Mouse (Mus musculus): ENCODE results near the gene Trap1.
"Not testable (repeated sequence)": the region's sequence is repeated elsewhere in the genome, so short reads cannot be mapped to it uniquely, and the experiment has no call there.

The Trap1 gene

DNA sequence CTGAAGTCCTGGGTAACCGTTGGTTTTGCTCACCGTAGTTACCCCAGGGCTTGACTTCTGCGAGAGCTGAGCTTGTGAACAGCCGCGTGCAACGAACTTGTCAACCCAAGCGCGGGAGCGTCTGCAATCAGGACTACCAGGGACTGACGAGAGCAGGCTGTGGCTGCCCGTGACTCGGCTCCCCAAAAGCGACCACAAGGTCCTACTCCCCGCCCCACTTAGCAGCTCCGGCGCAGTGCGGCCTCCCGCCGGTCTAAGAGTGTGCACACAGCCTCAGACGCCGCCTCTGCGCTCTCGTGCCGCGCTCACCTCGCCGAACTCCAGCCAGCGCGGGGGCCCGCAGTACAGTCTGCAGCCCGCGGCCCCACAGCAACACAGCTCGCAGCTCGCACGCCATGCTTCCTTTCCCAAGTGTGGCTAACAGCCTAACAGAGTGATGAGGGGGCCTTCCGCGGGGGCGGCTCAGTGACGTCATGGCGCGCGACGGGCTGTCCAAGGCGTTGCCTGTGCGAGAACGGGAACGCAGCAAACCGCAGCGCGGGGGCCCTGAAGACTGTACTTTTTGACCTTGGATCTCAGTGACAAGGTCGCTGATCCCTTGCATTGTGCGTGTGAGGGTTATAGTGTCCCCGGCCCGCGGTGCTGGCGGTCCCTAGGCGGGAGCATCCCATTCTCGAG lies at the start of gene Trap1:
Trap1 (minus strand) TSS at position 444 of the 678 bp plus-strand sequence.
- DNase-seq (ENCODE audit: low read depth, low spot score): peak; percentile 88

DNA sequence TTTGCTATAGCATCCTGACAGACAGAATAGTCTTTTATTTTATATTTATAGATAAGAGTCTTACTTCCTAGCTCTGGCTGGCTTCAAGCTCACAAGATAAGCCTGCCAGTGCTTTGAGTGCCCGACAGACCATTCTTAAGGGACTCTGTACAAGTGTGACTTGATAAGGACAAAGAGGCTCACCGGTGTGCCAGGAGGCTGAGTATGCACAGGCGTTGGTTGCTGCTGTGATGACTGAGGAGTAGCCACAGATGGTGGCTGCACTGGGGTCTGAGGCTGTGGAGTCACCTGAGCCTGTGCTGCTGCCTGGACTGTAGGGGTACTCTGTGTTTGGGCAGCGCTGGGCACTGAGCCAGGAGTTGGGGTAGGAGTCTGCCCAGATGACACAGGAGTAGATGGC lies 39.4 kb upstream of the Trap1 start:
- DNase-seq (ENCODE audit: low read depth, low spot score): no peak

DNA sequence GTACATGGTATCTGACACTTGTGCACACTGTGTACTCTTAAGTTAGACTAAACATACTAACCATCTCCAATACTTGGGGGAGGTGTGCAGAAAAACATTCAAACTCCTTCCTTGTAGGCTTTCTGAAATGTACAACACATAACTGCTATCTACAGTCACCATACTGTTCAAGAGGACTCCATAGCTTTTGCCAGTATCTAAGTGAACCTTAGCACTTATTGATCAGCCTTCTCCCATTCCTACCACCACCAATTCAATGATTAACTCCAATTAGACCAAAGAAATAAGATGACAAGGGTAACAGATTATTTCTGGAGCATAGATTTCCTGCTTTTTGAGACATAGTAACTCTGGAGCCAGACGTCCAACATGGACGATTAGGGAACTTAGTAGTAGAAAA lies 22.7 kb upstream of the Trap1 start:
- DNase-seq (ENCODE audit: low read depth, low spot score): no peak

DNA sequence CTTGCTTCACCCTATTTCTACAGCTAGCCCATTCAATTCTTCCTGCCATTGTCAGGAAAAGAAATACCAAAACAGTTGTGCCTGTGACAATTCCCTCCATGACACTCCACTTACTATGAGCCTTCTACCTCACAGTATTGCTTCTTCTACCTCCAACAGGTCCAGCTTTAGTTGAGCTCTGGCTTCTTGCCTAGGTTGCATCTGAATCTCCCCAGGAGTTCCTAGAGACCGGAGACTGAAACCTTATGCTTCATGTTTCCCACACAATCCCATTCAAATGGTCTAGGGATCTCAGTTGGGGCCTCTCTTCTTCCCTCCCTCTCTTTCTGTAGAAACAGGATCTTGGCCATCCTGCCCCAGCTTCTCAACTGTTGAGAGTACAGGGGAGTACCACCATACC lies 19.9 kb upstream of the Trap1 start:
- DNase-seq (ENCODE audit: low read depth, low spot score): no peak

DNA sequence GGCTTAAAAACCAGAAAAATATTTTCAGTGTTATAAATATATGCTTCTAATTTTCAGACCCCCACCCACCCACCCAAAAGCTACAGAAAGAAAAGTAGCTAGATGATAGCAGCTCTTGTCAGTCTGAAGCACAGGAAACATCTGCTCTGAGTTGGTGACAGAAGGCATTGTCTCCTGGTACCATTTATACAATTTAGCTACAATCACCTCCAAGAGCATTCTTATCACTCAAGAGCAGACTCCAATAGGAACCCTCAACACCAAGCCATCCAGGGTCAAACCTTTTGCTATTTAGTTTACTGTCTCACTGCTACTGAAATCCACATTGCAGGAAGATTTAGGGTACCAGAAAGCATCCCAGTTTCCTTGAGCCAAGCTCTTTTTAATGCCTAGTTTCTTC lies 19.3 kb upstream of the Trap1 start:
- DNase-seq (ENCODE audit: low read depth, low spot score): no peak

- no peak for DNase-seq (ENCODE audit: low read depth, low spot score)
These were observed 18.5 kb upstream of the Trap1 start for GRCm38 (mm10) chr16:4096141-4096540.

- DNase-seq (ENCODE audit: low read depth, low spot score): no peak
These were observed 9.7 kb upstream of the Trap1 start for GRCm38 (mm10) chr16:4087214-4087913.

DNA sequence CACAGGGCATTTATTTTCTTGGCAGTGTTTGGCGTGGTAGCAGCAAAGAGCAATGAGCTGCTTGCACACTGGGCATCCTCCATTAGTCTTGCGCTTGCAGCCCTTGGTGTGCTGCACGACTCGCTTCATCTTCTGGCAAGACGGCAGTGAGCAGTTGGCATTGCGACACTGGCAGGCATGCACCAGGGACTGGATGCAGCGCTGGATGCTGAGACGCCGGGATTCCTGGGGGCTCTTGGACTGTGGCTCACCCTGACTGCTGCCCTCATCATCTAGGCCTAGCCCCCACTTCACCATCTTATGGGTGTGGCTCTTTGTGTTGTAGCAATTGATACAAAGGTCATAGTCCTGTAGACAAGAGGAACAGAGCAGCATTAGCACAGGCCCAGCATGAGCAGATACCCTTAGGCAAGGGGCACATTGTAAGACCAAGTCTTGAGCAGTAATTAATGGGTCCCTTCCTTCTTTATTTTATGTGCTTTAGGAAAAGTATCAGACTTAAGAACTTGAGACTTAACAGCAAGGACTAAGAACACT lies 8.3 kb upstream of the Trap1 start:
- DNase-seq (ENCODE audit: low read depth, low spot score): no peak

DNA sequence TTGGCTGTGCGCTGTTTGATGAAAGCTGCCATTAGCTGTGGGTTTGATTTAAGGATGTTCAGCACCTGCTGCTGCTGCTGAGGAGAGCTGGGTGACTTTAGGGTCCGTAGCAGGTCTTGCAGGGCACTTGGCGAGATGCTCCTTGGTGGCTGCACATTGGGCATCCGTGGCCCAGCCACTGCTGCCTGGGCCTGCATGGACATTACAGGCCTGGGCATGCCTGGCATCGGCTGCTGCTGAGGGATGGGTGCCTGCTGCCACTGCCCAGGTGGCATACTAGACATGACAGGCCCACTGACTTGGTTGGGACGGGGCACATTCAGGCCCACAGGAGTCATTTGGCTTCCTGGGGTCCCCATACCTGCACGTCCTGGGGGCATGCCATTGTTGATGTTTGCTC lies 7.4 kb upstream of the Trap1 start:
- no peak for DNase-seq (ENCODE audit: low read depth, low spot score)

DNA sequence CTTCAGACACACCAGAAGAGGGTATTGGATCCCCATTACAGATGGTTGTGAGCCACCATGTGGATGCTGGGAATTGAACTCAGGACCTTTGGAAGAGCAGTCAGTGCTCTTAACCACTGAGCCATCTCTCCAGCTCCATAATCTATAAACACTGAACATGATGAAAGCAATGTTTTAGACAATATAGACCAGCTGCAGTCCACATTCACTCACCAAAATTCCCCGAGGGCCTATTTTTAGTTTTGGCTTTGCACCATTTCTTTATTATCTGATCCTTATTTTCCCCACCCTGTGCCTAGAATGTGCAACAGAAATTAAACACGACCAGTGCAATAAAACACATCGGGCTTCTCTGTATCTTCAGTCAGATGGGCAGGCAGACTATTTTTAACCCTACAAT lies 2.8 kb upstream of the Trap1 start:
- not testable (repeated sequence) for DNase-seq (ENCODE audit: low read depth, low spot score)

DNA sequence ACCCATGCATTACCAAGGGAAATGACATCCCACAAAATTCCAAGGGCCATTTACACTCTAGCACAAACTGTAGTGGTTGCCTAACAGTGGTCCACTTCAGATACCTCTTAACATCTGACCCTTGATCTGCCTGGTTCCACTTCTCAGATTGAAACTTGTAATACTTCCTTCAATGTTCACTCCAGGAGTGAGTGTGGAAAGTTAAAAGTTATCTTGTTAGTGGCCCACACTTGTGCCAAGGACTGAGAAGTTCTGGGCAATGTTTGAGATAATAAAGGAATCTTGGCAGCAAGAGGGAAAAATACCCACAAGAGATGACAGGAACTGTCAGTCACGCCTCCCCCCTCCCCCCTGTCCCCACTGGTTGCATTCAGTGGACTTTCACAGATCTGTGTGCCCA lies 2.0 kb upstream of the Trap1 start:
- DNase-seq (ENCODE audit: low read depth, low spot score): no peak

DNA sequence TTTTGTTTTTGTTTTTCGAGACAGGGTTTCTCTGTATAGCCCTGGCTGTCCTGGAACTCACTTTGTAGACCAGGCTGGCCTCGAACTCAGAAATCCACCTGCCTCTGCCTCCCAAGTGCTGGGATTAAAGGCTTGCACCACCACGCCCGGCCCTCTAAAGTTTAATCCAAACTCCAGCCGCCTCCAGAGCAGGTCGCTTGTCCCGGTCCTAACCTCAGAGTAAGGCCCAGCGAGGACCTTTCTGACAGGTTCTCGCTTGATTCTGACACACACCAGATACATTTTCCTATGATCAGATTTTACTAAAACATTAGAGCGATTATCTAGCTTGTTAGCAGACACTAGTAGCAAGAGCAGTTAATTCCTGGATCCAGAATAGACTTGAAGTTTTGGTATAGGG lies 675 bp upstream of the Trap1 start:
- not testable (repeated sequence) for DNase-seq (ENCODE audit: low read depth, low spot score)

DNA sequence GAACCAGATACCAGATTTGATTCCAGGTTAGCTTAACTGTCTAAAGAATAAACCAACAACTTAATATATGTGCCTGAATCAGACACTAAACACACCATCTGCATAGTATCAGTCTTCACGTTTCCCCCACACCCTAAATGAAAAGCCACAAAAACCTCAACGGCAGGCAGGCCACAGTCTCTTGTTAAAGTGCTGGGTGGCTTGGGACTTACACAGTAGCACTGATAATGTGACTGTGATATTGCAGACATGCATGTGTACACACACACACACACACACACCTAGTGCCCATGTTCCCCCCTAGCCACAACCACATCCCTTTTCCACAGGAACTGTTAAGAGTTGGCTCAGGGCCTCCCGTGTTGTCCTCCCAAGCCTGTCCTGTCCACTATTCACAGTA lies 2.8 kb downstream of the Trap1 start:
- DNase-seq (ENCODE audit: low read depth, low spot score): no peak

- no peak for DNase-seq (ENCODE audit: low read depth, low spot score)
These were observed 3.3 kb downstream of the Trap1 start for GRCm38 (mm10) chr16:4074297-4074696.

GRCm38 (mm10) chr16:4068588-4068987 lies 9.0 kb downstream of the Trap1 start:
- peak; percentile 28 for DNase-seq (ENCODE audit: low read depth, low spot score)

DNA sequence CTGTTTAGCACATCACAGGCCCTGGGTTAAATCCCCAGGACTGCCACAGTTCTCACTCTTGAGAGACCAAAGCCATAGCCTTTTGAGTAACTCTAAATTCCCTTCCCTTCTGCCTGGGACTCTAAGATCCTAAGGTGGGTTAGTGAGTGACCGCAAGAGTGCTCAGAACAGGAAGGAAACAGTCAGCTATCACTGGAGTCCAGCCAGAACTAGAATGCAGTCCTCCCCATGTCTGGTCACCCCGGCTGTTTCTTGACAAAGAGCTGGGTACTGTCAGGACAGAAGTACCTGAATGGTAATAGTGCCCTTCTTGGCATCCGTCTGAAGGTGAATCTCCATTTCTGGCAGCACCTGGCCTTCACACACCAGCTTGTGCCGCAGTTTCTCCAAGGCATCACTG lies 12.7 kb downstream of the Trap1 start:
- no peak for DNase-seq (ENCODE audit: low read depth, low spot score)

- DNase-seq (ENCODE audit: low read depth, low spot score): no peak
These were observed 23.8 kb downstream of the Trap1 start for GRCm38 (mm10) chr16:4053811-4054210.

- no peak for DNase-seq (ENCODE audit: low read depth, low spot score)
These were observed 25.0 kb downstream of the Trap1 start for GRCm38 (mm10) chr16:4052601-4053000.

DNA sequence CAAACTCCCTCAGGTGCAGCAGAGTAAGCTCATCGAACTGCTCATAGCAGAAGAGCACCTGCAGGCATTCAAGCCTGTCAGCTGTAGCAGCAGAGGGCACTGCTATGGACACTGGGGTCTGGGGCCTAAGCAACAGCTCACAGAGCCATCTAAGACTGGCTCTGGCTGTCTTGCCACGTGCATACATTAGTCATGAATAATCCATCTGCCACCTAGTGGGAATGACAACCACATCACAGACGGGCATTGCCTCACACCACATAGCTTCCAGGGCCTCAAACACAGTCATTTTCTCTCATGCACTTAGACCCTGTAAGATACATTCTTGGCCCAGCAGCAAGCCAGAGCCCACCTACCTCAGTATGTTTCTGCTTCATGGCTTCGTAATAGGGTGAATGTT lies 32.1 kb downstream of the Trap1 start:
- DNase-seq (ENCODE audit: low read depth, low spot score): no peak

GRCm38 (mm10) chr16:4044093-4044492 lies 33.5 kb downstream of the Trap1 start:
- DNase-seq (ENCODE audit: low read depth, low spot score): no peak

DNA sequence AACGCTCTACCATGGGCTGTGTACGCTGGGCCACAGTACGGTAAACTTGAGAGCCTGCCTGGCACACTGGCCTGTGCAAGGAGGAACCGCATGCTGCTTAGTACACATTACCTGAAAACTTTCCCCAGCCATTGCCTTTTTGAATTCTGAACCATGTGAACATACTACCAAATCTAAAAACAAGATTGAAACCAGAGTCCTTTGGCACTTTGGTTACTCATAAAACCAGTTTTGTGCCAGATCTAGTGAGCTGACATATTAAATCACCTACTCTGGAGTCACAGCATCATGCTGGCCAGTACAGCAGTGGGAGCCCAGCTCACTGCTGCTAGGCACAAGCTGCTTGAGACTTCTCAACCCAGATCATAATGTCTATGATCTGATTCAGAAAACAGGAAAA lies 36.0 kb downstream of the Trap1 start:
- DNase-seq (ENCODE audit: low read depth, low spot score): peak; percentile 44

DNA sequence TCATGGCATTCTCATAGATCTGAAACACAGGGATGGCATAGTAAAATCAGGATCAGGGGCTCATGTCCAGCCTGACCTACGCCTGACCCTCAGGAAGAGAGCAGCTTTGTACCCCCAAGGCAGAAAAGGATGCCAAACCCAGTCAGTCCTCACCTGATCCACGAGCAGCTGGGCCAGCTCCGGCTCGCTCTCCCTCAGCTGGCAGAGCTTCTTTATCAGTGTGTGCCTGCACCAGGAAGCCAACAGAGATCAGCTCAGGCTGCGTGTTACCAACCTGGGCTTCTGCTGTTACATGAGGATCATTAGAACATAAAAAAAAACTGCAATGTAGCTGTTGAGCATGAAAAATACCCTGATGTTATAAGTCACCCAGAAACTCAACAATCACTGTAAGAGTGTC lies 37.4 kb downstream of the Trap1 start:
- DNase-seq (ENCODE audit: low read depth, low spot score): peak; percentile 65

- no peak for DNase-seq (ENCODE audit: low read depth, low spot score)
These were observed 39.9 kb downstream of the Trap1 start for GRCm38 (mm10) chr16:4037690-4038089.

Data from skeletal muscle tissue, adult 2 months (tissue).